Mouse (Mus musculus): ENCODE measurements around the gene Gm4969. TPM values are rescaled to one million over a fixed set of nuclear protein-coding genes. Genes with fewer than 3 reads are reported as not detected.

Gm4969 gene
- total RNA-seq, 2 experiments from 2014 or later: not detected

GRCm38 (mm10) chr7:19136673-19137334 is 18.6 kb upstream of the Gm4969 start:
- no peak for DNase-seq

- no peak for DNase-seq
Observed at GRCm38 (mm10) chr7:19136168-19136567, 18.0 kb upstream of the Gm4969 start.

- peak; percentile 99 for DNase-seq
Observed at GRCm38 (mm10) chr7:19131324-19131848, 13.2 kb upstream of the Gm4969 start.

- no peak for DNase-seq
Observed at GRCm38 (mm10) chr7:19130657-19131056, 12.5 kb upstream of the Gm4969 start.

- no peak for DNase-seq
Observed at GRCm38 (mm10) chr7:19129396-19129795, 11.2 kb upstream of the Gm4969 start.

- DNase-seq: no peak
Observed at GRCm38 (mm10) chr7:19127744-19128143, 9.6 kb upstream of the Gm4969 start.

- DNase-seq: no peak
Observed at GRCm38 (mm10) chr7:19124713-19125112, 6.5 kb upstream of the Gm4969 start.

GRCm38 (mm10) chr7:19121686-19122085 is 3.5 kb upstream of the Gm4969 start:
- DNase-seq: no peak

GRCm38 (mm10) chr7:19119631-19120429 is 1.7 kb upstream of the Gm4969 start, which contains the start of gene Fbxo46:
TSS of gene Fbxo46 (plus strand) at chr7:19119859.
- DNase-seq: peak; percentile 95

GRCm38 (mm10) chr7:19119083-19119482 is 915 bp upstream of the Gm4969 start:
- DNase-seq: no peak

GRCm38 (mm10) chr7:19109565-19109964 is 8.6 kb downstream of the Gm4969 start:
- no peak for DNase-seq

- no peak for DNase-seq
Observed at GRCm38 (mm10) chr7:19107436-19107835, 10.7 kb downstream of the Gm4969 start.

GRCm38 (mm10) chr7:19104486-19104885 is 13.7 kb downstream of the Gm4969 start:
- DNase-seq: no peak

- DNase-seq: no peak
Observed at GRCm38 (mm10) chr7:19103741-19104140, 14.4 kb downstream of the Gm4969 start.

GRCm38 (mm10) chr7:19100290-19100689 is 17.9 kb downstream of the Gm4969 start:
- peak; percentile 4 for DNase-seq

- DNase-seq: no peak
Observed at GRCm38 (mm10) chr7:19098811-19099210, 19.4 kb downstream of the Gm4969 start.

- no peak for DNase-seq
Observed at GRCm38 (mm10) chr7:19097863-19098262, 20.3 kb downstream of the Gm4969 start.

- no peak for DNase-seq
Observed at GRCm38 (mm10) chr7:19097217-19097616, 21.0 kb downstream of the Gm4969 start.

- no peak for DNase-seq
Observed at GRCm38 (mm10) chr7:19096421-19096976, 21.7 kb downstream of the Gm4969 start.

- peak; percentile 66 for DNase-seq
Observed at GRCm38 (mm10) chr7:19095751-19096110, 22.4 kb downstream of the Gm4969 start.

GRCm38 (mm10) chr7:19094826-19095750 is 23.1 kb downstream of the Gm4969 start:
- DNase-seq: peak; percentile 69

GRCm38 (mm10) chr7:19094471-19094825 is 23.7 kb downstream of the Gm4969 start, which contains the start of gene Six5:
TSS of gene Six5 (plus strand) at chr7:19094594.
- DNase-seq: no peak
